Mouse (Mus musculus) hindbrain, postnatal 0 days (tissue): ENCODE measurements around the gene Lrrk1. TPM values are rescaled to one million over a fixed set of nuclear protein-coding genes. Genes with fewer than 3 reads are reported as not detected.

Source experiments
- ATAC-seq: fragments of 200-750 bp; cut with Nextera tagmentation; 2 replicates; pipeline ENCODE4 v1.8.0; 2017; ENCODE audit warnings: mild to moderate bottlenecking, moderate TSS enrichment, moderate library complexity
- DNase-seq: peaks from one replicate; pipeline ENCODE4 v3.0.0-alpha.2; 2015; ENCODE audit warnings: low spot score
- H3K27ac ChIP-seq: fragments of 300-500 bp; sonication (generic); 2 replicates; pipeline ENCODE4 v1.5.1; 2014; ENCODE audit warnings: mild to moderate bottlenecking
- H3K27me3 ChIP-seq: fragments of 300-500 bp; sonication (generic); 2 replicates; pipeline ENCODE4 v1.6.1; 2014; ENCODE audit warnings: low read length, mixed read lengths; ENCODE audit not compliant: insufficient read depth
- H3K36me3 ChIP-seq: fragments of 300-500 bp; sonication (generic); 2 replicates; pipeline ENCODE4 v1.6.1; 2014; ENCODE audit warnings: low read length, mixed read lengths; ENCODE audit not compliant: insufficient read depth
- H3K4me1 ChIP-seq: fragments of 300-500 bp; sonication (generic); 2 replicates; pipeline ENCODE4 v1.6.1; 2014; ENCODE audit warnings: antibody characterized with exemption, low read length, mixed read lengths; ENCODE audit not compliant: insufficient read depth
- H3K4me2 ChIP-seq: fragments of 300-500 bp; sonication (generic); 2 replicates; pipeline ENCODE4 v1.6.1; 2014; ENCODE audit warnings: low read depth, mild to moderate bottlenecking, low read length, moderate library complexity, mixed read lengths
- H3K4me3 ChIP-seq: fragments of 300-500 bp; sonication (generic); 2 replicates; pipeline ENCODE4 v1.5.1; 2014; ENCODE audit warnings: low read length
- H3K9ac ChIP-seq: fragments of 300-500 bp; sonication (generic); replicated peaks from 2 replicates; pipeline ENCODE4 v1.6.1; 2014; ENCODE audit warnings: mild to moderate bottlenecking, low read length, moderate library complexity, mixed read lengths
- H3K9me3 ChIP-seq: fragments of 300-500 bp; sonication (generic); 2 replicates; pipeline ENCODE4 v1.6.1; 2016; ENCODE audit warnings: low read length, mixed read lengths
- CTCF ChIP-seq: IDR thresholded peaks from 2 replicates; pipeline ENCODE4 v1.5.1; 2016; ENCODE audit warnings: antibody characterized with exemption, control low read depth, low read depth
- WGBS: fragments of 180-500 bp; shearing (Covaris S2); extraction: QIAGEN DNeasy Blood & Tissue Kit; methylation state at CpG from one replicate; pipeline ENCODE4 v1.1.7; 2014; 5-methylcytosine and 5-hydroxymethylcytosine counted together
- polyA plus RNA-seq: library from polyadenylated mRNA; unstranded; fragments of >200 nt; fragmentation: Nextera tagmentation; extraction: Ambion mirVana; gene quantifications from 2 replicates; pipeline ENCODE4 v1.2.1, GENCODE M21; 2015
- total RNA-seq: library from RNA; depleted of rRNA; stranded (reverse); fragments of >200 nt; gene quantifications from 2 replicates; pipeline ENCODE4 v1.2.3, GENCODE M21; 2014

The Lrrk1 gene
- total and polyA plus RNA-seq, 2 experiments from 2014 or later: 2.5 to 4.1 TPM

DNA sequence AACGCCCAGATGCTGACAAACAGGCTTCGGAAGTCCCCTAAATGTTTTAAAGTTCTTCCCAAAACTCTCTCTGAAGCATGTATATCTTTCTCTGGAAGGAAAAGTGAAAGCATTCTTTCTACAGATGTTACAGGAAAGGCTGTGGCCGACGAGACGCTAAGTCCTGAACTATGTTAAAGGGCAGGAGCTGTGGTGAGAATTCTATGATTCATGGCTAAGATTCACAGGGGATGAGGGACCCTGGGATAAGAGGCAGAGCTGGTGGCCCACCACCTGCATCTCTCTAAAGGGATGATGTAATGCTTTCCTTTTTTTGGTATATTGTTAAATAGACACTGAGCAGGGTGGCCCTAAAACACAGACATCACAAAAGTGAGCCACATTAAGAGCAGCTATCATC, 44.8 kb downstream of the Lrrk1 start:
- H3K36me3 ChIP-seq: no peaks in the 10 kb centered on the region
- DNase-seq: no peak
- no peaks in the 10 kb centered on the region for H3K27me3 ChIP-seq
- ATAC-seq: no peak
- H3K4me2 ChIP-seq: no peak overlapping the region
- no peak overlapping the region for H3K9ac ChIP-seq
- WGBS: 86% methylated on average over 5 of the region's 5 CpGs
- no peak overlapping the region for H3K27ac ChIP-seq
- no peak for TF ChIP-seq CTCF
- no peak overlapping the region for H3K4me3 ChIP-seq
- no peaks in the 10 kb centered on the region for H3K4me1 ChIP-seq
- H3K9me3 ChIP-seq: no peaks in the 10 kb centered on the region

GRCm38 (mm10) chr7:66342831-66343230, 45.3 kb downstream of the Lrrk1 start:
- ATAC-seq (no peak), DNase-seq (no peak)
- 83% methylated on average over 6 of the region's 6 CpGs for WGBS
- no peaks in the 10 kb centered on the region for H3K9me3 ChIP-seq
- no peak overlapping the region for H3K4me2 ChIP-seq
- no peaks in the 10 kb centered on the region for H3K27me3 ChIP-seq
- no peaks in the 10 kb centered on the region for H3K36me3 ChIP-seq
- no peaks in the 10 kb centered on the region for H3K4me1 ChIP-seq
- H3K4me3 ChIP-seq: no peak overlapping the region
- no peak overlapping the region for H3K9ac ChIP-seq
- no peak for TF ChIP-seq CTCF
- H3K27ac ChIP-seq: no peak overlapping the region

GRCm38 (mm10) chr7:66342323-66342722, 45.8 kb downstream of the Lrrk1 start:
- no peaks in the 10 kb centered on the region for H3K9me3 ChIP-seq
- WGBS: 37% methylated on average over 4 of the region's 4 CpGs
- DNase-seq: peak; percentile 65
- no peak overlapping the region for H3K27ac ChIP-seq
- peak; percentile 73 for TF ChIP-seq CTCF
- no peaks in the 10 kb centered on the region for H3K27me3 ChIP-seq
- H3K36me3 ChIP-seq: no peaks in the 10 kb centered on the region
- no peak overlapping the region for H3K9ac ChIP-seq
- no peak overlapping the region for H3K4me3 ChIP-seq
- H3K4me1 ChIP-seq: no peaks in the 10 kb centered on the region
- ATAC-seq: no peak
- no peak overlapping the region for H3K4me2 ChIP-seq

DNA sequence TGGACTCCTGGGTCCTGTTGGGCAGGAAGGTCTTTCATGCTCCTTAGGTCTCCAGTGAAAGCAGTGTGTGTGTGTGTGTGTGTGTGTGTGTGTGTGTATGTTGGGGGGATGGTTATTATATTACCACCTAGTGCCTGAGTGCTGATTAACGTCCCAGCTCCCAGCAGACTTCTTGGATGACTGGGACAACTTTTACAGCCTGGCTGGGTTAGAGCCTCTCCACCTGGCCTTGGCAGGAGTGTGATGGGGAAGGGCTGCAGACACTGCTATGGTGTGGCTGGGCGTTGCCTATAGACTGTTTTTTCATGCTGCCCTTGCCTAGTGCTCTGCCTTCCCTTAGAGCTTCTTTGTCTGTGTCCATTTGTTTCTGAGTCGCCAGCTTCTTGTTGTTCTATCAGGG, 48.1 kb downstream of the Lrrk1 start:
- H3K27ac ChIP-seq: no peak overlapping the region
- no peak overlapping the region for H3K4me2 ChIP-seq
- no peaks in the 10 kb centered on the region for H3K36me3 ChIP-seq
- H3K4me1 ChIP-seq: no peaks in the 10 kb centered on the region
- H3K4me3 ChIP-seq: no peak overlapping the region
- DNase-seq (no peak), ATAC-seq (no peak)
- no peak overlapping the region for H3K9ac ChIP-seq
- TF ChIP-seq CTCF: no peak
- 53% methylated on average over 3 of the region's 3 CpGs for WGBS
- no peaks in the 10 kb centered on the region for H3K9me3 ChIP-seq
- no peaks in the 10 kb centered on the region for H3K27me3 ChIP-seq

- Histone ChIP-seq H3K4me3 (no peak overlapping the region), H3K4me2 (no peak overlapping the region), H3K9ac (no peak overlapping the region), H3K4me1 (no peaks in the 10 kb centered on the region), H3K36me3 (no peaks in the 10 kb centered on the region), H3K9me3 (no peaks in the 10 kb centered on the region), H3K27me3 (no peaks in the 10 kb centered on the region), H3K27ac (no peak overlapping the region)
- TF ChIP-seq CTCF: no peak
- no peak for DNase-seq
- ATAC-seq: no peak
- 54% methylated on average over 5 of the region's 5 CpGs for WGBS
These were observed 48.5 kb downstream of the Lrrk1 start for GRCm38 (mm10) chr7:66339625-66340024.

DNA sequence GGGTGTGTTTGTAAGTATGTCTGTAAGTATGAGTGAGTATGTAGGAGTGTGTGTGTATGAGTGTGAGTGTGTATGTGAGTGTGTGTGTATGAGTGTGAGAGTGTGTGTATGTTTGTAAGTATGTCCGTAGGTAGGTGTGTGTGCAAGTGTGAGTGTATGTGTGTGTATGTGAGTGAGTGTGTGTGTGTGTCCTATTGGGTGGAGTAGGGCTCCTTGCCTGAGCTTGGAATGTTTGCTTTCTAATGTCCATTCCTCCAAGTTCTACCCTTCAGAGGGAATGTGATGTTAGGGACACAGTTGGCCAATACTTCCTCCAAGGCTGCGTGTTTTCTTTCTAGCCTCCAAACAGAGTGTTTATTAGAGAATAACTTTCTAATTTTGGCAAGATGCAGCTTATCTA, 51.2 kb downstream of the Lrrk1 start:
- Histone ChIP-seq H3K4me2 (no peak overlapping the region), H3K36me3 (no peaks in the 10 kb centered on the region), H3K9me3 (no peaks in the 10 kb centered on the region), H3K4me1 (no peaks in the 10 kb centered on the region), H3K27ac (no peak overlapping the region), H3K9ac (no peak overlapping the region), H3K27me3 (no peaks in the 10 kb centered on the region), H3K4me3 (no peak overlapping the region)
- ATAC-seq (no peak), DNase-seq (no peak)
- TF ChIP-seq CTCF: no peak
- 93% methylated on average over 2 of the region's 2 CpGs for WGBS

DNA sequence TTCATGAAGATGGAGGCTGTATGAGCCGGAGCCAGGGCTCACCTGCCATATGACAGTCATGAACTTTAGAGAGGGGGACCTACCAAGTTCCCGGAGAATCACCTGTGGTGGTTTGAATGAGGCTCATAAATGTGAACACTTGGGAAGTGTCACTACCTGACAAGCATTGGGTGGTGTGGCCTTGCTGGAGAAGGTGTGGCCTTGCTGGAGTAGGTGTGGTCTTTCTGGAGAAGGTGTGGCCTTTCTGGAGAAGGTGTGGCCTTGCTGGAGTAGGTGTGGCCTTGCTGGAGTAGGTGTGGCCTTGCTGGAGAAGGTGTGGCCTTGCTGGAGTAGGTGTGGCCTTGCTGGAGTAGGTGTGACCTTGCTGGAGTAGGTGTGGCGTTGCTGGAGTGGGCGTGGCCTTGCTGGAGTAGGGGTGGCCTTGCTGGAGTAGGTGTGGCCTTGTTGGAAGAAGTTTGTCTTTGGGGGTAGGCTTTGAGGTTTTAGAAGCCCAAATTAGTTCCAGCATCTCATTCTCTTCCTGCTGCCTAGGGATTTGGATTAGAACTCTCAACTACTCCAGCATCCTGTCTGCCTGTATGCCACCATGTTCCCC, 54.1 kb downstream of the Lrrk1 start:
- H3K4me3 ChIP-seq: no peak overlapping the region
- no peaks in the 10 kb centered on the region for H3K36me3 ChIP-seq
- no peak overlapping the region for H3K27ac ChIP-seq
- H3K4me1 ChIP-seq: no peaks in the 10 kb centered on the region
- no peak overlapping the region for H3K4me2 ChIP-seq
- no peaks in the 10 kb centered on the region for H3K9me3 ChIP-seq
- ATAC-seq (no peak), DNase-seq (no peak)
- no peaks in the 10 kb centered on the region for H3K27me3 ChIP-seq
- WGBS: 89% methylated on average over 4 of the region's 4 CpGs
- no peak overlapping the region for H3K9ac ChIP-seq
- TF ChIP-seq CTCF: no peak
